Mouse (Mus musculus): ENCODE measurements at regions not wholly inside any gene's neighbourhood (a gene's known extent, or its start where the extent isn't known, plus 50 kb on each side); places are given as distances from the start of the nearest gene placed in this dataset.
"Not testable (repeated sequence)": the region's sequence is repeated elsewhere in the genome, so short reads cannot be mapped to it uniquely, and the experiment has no call there.

DNA sequence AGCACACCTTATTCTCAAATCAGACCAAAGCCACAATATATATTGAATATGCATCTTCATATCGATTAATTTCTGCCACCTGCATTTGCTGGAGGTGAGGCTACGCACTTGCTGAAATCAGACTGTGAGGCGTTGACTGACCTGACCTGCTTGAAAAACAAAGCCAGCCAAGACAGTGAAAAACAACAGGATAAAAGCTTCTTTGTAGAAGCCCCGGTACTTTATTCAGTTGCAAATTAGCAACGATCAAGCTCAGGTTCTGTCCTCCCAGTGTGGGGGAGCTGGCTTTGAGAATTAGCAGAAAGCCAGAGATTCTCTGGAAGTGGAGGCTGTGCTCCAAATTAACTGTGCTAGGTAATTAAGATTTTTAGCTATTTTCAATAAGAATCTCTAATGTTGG, 100.6 kb downstream of the Vmn2r79 start:
- DNase-seq (ENCODE audit: low spot score in 2 of 2) = no peak

DNA sequence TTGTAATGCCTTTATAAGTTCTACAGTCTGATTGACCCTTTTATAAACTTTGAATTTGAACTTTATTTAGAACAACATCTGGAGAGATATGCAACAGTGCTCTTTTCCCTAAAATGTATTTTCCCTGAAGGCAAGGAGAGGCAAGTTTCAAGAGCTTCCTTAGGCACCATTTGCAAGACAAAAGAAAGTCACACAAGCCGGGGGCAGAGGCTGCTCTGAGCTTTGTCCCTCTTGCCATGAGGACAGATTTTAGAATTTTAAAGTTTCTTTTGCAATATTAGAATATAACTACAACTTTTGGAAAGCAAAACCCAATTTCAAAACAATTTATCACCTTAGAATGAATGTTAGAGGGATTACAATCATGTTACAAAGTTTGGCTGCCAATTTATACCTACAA, 103.7 kb downstream of the Vmn2r79 start:
- DNase-seq (ENCODE audit: low spot score in 2 of 2) = not testable (repeated sequence)

DNA sequence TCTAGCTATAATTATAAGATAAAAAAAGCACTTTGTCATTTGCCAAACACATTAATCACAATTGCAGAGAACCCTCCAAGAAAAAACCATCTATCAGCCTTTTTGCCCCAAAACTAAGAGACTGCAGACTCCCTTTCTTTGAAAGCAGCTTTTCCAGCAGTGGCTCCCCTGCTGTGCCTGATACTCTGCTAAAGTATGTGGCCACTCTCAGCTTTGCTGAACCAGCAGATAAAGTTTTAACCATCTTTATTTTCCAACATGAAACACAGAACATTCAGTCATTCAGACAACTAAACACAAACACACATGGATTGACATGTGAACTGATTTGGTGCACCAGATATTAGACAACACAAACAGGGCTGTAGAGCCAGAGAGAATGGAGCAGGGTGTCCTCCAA, 104.5 kb downstream of the Vmn2r79 start:
- DNase-seq (ENCODE audit: low spot score in 2 of 2) = not testable (repeated sequence)

DNA sequence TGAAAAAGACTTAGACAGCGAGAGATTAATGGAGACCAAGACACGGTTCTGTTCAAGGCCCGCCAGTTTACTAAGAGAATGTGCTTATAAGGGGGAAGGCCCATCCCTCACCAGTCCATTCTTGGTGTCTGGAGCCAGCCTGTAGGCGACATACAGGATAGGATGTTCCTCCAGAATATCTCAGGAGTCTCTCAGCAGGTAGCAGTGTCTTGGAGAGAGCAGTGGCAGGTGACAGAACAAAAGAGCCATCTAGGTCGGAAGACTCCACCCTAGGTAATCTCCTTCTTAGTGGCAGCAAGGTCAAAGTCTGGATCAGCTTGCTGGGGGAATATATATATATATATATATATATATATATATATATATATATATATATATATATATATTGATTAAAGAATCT, 105.4 kb downstream of the Vmn2r79 start:
- not testable (repeated sequence) for DNase-seq (ENCODE audit: low spot score in 2 of 2)

DNA sequence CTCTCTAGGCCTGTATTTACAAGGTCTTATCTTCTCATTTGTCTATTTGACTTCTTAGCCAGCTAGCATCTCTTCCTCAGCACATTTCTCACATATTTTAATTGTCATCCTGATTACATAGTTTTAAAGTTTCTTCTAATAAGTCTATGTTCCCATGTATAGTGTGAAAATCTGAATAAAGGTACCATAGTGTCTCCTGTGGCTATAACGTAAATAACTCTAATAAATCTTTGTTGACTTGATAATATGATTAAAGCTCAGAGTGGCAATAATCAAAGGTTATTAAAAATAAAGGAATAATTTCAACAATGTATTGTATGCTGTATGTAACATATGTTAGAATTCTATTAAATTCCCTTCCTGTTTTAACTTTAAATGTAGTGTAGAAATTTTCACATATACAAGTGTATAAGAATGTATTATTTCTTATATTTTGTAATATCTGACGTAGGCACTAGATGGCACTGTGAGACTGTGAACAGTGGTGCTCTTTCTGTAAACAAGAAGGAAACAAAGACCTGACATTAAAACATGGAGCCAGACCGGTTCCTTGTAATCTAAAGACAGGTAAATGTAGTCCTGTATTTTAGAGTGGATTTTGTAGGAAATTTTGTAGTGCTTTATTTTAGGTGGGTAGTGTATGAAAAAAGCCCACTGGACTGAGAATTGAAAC, 114.5 kb downstream of the Vmn2r79 start:
- DNase-seq (ENCODE audit: low spot score in 2 of 2) = peak in 1 of 2 experiments; percentile 5

DNA sequence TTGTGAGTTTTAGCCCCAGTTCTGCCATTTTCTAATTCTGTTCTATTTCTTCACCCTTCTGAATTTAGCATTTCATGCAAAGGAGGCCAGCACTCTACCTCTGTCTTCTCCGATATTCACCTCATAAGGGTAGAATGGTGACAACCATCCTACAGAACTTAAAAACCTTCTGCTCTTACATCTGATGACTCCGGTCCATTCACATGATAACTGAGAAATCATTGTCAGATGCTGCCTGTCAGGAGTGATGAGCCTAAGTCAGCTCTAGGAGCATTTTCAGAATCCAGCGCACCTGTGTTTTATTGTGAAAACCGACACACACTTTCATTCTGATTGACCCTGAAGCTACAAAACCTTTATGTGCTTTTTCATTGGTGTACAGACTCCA, 115.1 kb downstream of the Vmn2r79 start:
- peak in 1 of 2 experiments; percentile 8 for DNase-seq (ENCODE audit: low spot score in 2 of 2)

DNA sequence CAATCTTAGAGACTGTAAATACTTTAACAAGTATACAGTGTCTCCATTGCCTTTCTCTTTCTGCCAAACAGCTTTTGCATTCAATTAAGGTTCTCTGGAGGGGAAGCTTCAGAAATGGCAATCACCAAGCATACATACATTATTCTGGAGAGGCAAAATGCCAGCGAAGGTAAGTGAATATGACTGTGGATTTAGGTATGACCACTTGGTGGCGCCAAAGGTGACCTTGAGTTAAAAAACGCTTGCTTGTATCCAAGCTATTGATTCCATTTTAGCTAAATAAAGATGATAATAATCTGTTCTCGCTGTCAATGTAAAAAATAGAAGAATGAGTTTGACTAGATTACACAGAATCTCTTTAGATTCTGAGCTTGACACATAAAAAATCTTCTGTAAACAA, 117.7 kb downstream of the Vmn2r79 start:
- peak; percentile 43 to 54 for DNase-seq (ENCODE audit: low spot score in 2 of 2)

DNA sequence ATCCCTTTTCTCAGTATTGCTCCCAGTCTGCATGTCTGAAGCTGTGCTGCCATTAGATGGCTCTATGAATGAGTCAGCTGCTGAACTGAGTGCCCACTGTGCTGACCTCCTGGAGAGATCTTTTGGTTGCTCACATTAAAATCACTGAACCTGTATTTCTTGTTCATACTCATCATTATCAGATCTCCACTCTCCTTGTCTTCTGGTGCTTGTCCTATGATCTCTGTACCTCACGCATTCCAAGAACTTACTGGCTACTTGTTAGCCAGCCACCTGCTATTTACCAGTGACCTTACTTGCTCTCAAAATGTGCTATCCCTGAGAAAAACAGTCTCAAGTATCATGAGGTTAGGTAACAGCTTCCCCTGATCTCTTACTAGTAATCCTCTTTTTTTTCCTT, 123.4 kb upstream of the Nox4 start:
- DNase-seq (ENCODE audit: low spot score in 2 of 2) = no peak

DNA sequence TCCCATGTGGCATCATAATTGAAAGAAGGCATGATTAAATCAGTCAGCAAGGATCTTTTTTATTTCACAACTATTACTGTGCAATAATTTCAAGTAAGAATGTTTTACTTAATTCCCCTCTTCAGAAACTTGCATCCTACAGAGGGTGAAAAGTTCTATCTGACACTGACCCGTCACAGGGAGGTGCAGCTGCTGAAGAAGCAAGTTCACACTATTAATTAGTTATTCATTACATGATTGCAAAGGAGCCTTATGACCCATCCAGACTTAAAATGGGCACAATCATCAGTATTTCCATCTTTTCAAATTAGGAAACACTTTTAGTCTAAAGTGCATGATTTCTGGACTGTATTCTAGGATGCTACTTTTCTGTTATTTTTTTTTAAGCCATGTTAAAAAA, 100.0 kb upstream of the Nox4 start:
- DNase-seq (ENCODE audit: low spot score in 2 of 2) = no peak

DNA sequence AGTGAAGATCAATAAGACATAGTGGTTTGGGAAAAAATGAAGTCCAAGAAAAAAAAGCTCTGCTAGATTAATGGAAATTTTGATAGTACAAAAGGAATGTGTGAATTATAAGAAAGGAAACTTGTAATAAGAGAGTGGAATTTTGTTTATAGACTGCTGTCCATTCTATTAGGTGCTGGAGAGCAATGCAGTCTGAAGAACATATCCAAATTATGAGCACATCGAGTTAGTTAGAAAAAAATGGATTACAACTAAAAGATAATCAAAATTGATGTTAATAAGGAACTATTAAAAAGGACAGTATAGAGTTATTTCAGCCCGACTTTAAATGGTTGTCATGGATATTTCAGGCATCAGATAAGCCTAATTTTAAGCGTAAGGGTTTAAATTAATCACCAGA, 98.2 kb upstream of the Nox4 start:
- DNase-seq (ENCODE audit: low spot score in 2 of 2) = no peak

DNA sequence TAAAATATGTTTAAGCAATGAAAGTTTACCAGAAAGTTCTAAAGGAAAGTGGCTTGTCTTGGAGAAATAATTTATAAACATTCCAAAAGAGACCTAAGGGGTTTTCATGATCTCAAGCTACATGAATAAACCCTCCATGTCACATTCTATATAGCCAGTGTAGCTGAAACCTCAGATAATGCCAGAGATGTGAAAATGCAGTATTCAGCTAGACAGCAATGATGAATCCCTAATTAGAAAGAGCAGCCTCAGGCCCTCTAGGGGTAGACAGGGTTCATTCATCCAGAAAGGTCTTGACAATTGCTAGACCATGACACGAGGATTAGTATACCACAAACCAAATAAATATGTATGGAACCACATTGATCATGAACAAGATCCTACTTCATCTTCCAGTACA, 97.2 kb upstream of the Nox4 start:
- DNase-seq (ENCODE audit: low spot score in 2 of 2) = no peak

DNA sequence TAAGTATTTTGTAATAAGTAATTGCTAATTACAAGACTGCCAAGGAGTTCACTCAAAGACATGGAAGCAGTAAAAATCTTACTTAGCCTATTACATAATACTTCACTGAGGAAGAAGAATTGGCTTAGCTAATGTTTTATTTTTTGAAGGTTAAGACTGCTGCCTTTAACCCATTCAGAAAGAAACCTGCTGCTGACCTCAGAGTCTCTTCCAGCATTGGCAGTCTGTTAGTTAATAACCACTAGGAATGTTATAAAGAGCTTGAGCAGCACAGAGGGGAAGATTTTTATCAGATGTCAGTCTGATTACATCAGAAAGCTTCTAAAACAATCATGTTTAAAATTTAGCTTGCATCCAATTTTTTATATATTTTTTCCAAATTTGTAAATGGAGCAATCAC, 94.9 kb upstream of the Nox4 start:
- no peak for DNase-seq (ENCODE audit: low spot score in 2 of 2)

DNA sequence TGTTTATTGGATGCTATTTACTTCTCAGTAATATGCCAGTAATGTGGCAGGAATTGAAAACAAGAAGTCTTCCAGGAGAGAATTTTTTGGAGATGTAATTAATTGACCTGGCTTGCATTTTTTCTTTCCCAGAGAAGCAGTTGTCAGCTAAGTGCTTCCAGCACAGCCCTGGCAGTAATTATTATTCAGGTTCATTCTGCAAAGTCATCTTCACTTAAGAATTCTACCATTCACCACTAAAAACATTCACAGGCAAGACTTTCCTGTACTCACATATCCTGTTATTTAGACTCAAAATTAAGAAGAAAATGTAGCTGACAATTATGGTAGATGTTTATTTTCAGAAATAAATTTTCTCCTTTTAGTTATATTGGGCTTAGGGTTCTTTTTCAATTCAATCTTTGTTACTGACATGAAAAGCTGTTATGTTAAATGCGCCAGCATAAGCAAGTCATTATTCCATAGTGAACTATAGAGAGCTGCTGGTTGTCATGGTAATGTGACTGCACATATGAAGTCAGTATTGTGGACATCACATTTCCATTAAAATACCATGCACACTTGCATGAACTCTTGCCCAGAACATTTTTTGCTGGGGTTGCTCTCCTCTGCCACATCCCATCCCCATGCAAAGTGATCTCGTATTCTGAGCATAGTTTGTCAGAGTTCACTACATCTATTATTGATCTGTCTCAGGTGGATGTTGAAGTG, 59.3 kb upstream of the Nox4 start:
- no peak for DNase-seq (ENCODE audit: low spot score in 2 of 2)

DNA sequence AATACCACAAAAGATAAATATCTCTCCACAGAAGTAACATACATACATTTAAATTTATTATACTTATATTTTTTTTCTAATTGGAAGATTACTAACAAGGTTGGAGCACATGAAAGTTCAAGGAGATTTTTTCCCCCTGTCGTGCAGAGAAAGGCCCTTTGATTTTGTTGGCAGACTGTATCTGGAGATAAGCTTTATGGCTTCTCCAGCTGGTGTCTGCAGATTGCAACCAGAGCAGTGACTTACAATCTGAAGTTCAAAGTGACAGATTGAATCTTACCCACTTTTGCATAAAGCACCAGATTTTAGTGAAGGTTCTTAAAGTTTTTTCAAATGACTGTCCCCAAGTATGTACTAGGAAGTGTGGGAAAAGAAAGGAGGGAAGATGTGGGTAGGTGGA, 50.2 kb upstream of the Nox4 start:
- no peak for DNase-seq (ENCODE audit: low spot score in 2 of 2)
